Mouse (Mus musculus) embryonic facial prominence, embryonic 15.5 days (tissue): ENCODE measurements around the gene Rpusd3. TPM values are rescaled to one million over a fixed set of nuclear protein-coding genes. Genes with fewer than 3 reads are reported as not detected.
A peak's percentile ranks its signal among the peaks of the same experiment; 100 is the strongest.

Experiments
- ATAC-seq: fragments of 200-750 bp; cut with Nextera tagmentation; 2 replicates; pipeline ENCODE4 v1.8.0; 2017; ENCODE audit warnings: low read depth, moderate TSS enrichment; ENCODE audit not compliant: insufficient number of reproducible peaks, low FRiP score, low TSS enrichment
- H3K27ac ChIP-seq: fragments of 300-500 bp; sonication (generic); replicated peaks from 2 replicates; pipeline ENCODE4 v1.5.1; 2015; ENCODE audit warnings: mild to moderate bottlenecking, inconsistent platforms
- H3K27me3 ChIP-seq: fragments of 300-500 bp; sonication (generic); 2 replicates; pipeline ENCODE4 v1.6.1; 2015; ENCODE audit warnings: inconsistent platforms
- H3K36me3 ChIP-seq: fragments of 300-500 bp; sonication (generic); 2 replicates; pipeline ENCODE4 v1.6.1; 2015; ENCODE audit warnings: mild to moderate bottlenecking, inconsistent platforms
- H3K4me1 ChIP-seq: fragments of 300-500 bp; sonication (generic); 2 replicates; pipeline ENCODE4 v1.6.1; 2015; ENCODE audit warnings: inconsistent platforms
- H3K4me2 ChIP-seq: fragments of 300-500 bp; sonication (generic); replicated peaks from 2 replicates; pipeline ENCODE4 v1.6.1; 2015; ENCODE audit warnings: mild to moderate bottlenecking, inconsistent platforms
- H3K4me3 ChIP-seq: fragments of 300-500 bp; sonication (generic); replicated peaks from 2 replicates; pipeline ENCODE4 v1.5.1; 2015; ENCODE audit warnings: mild to moderate bottlenecking, inconsistent platforms
- H3K9ac ChIP-seq: fragments of 300-500 bp; sonication (generic); 2 replicates; pipeline ENCODE4 v1.6.1; 2015; ENCODE audit warnings: inconsistent platforms
- H3K9me3 ChIP-seq: fragments of 300-500 bp; sonication (generic); replicated peaks from 2 replicates; pipeline ENCODE4 v1.6.1; 2016; ENCODE audit warnings: inconsistent platforms
- WGBS: fragments of 180-500 bp; shearing (Covaris S2); methylation state at CpG from one replicate; pipeline ENCODE4 v1.1.7; 2015; 5-methylcytosine and 5-hydroxymethylcytosine counted together
- polyA plus RNA-seq: library from polyadenylated mRNA; unstranded; fragments of >200 nt; fragmentation: Nextera tagmentation; extraction: Ambion mirVana; gene quantifications from 2 replicates; pipeline ENCODE4 v1.2.1, GENCODE M21; 2015

Rpusd3 gene
- polyA plus RNA-seq, 1 experiment from 2014 or later = 19.7 TPM

GRCm38 (mm10) chr6:113429965-113430364 lies 10.8 kb upstream of the Rpusd3 start:
- H3K4me2 ChIP-seq = no peak overlapping the region
- no peaks in the 10 kb centered on the region for H3K27me3 ChIP-seq
- no peak overlapping the region for H3K9ac ChIP-seq
- no peaks in the 10 kb centered on the region for H3K36me3 ChIP-seq
- H3K27ac ChIP-seq = no peak overlapping the region
- no peak overlapping the region for H3K4me3 ChIP-seq
- no peaks in the 10 kb centered on the region for H3K9me3 ChIP-seq
- no peaks in the 10 kb centered on the region for H3K4me1 ChIP-seq
- no peak for ATAC-seq
- 75% methylated on average over 3 of the region's 3 CpGs for WGBS

GRCm38 (mm10) chr6:113428006-113428405 lies 8.9 kb upstream of the Rpusd3 start:
- WGBS = 90% methylated on average over 16 of the region's 16 CpGs
- Histone ChIP-seq H3K9me3 (no peaks in the 10 kb centered on the region), H3K27ac (no peak overlapping the region), H3K4me2 (no peak overlapping the region), H3K4me1 (no peaks in the 10 kb centered on the region), H3K36me3 (no peaks in the 10 kb centered on the region), H3K9ac (no peak overlapping the region), H3K4me3 (no peak overlapping the region), H3K27me3 (no peaks in the 10 kb centered on the region)
- ATAC-seq = no peak

GRCm38 (mm10) chr6:113427397-113427796 lies 8.3 kb upstream of the Rpusd3 start:
- Histone ChIP-seq H3K9ac (no peak overlapping the region), H3K4me1 (no peaks in the 10 kb centered on the region), H3K9me3 (no peaks in the 10 kb centered on the region), H3K4me3 (no peak overlapping the region), H3K36me3 (no peaks in the 10 kb centered on the region), H3K4me2 (no peak overlapping the region), H3K27me3 (no peaks in the 10 kb centered on the region), H3K27ac (no peak overlapping the region)
- ATAC-seq = no peak
- 61% methylated on average over 3 of the region's 3 CpGs for WGBS

DNA sequence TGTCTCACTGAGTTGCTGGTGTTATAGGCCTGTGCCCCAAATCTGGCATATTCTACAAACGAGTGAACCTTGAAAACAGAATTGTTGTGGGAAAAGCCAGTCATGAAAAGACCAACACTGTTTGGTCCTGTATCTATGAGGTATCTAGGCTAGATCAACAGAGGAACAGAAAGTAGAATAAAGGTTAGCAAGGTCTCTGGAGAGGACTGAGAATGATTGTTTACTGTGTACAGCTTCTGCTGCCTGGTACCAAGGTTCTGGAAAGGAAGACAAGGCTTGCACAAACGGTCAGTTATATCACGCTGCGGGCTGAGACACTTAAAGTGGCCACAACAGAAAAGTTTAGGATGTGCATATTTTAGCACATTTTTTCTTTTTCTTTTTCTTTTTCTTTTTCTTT lies 7.6 kb upstream of the Rpusd3 start:
- no peak overlapping the region for H3K4me2 ChIP-seq
- H3K9me3 ChIP-seq = no peaks in the 10 kb centered on the region
- 87% methylated on average over 4 of the region's 4 CpGs for WGBS
- H3K27ac ChIP-seq = no peak overlapping the region
- H3K9ac ChIP-seq = no peak overlapping the region
- no peak overlapping the region for H3K4me3 ChIP-seq
- H3K4me1 ChIP-seq = no peaks in the 10 kb centered on the region
- no peak for ATAC-seq
- no peaks in the 10 kb centered on the region for H3K36me3 ChIP-seq
- no peaks in the 10 kb centered on the region for H3K27me3 ChIP-seq

DNA sequence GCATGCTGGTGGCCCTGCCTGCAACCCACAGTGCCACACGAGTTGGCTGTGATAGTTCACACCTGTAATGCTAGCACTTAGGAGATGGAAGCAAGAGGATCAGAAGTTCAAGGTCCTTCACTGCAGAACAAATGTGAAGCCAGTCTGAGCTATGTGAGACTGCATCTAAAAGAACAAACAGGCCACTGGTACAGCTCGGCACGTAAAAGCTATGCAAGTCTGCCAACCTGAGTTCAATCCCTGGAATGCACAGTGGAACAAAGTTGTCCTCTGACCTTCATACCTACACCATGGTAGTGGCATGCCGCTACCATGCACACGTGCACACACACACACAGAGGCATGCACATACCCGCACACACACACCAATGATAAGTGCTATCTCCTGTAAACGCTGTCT lies 5.0 kb upstream of the Rpusd3 start:
- Histone ChIP-seq H3K4me3 (no peak overlapping the region), H3K9ac (no peak overlapping the region), H3K27me3 (no peaks in the 10 kb centered on the region), H3K9me3 (no peaks in the 10 kb centered on the region), H3K36me3 (no peaks in the 10 kb centered on the region), H3K27ac (no peak overlapping the region), H3K4me1 (no peaks in the 10 kb centered on the region; the same call in 1 of the 2 replicates), H3K4me2 (no peak overlapping the region)
- 84% methylated on average over 7 of the region's 7 CpGs for WGBS
- ATAC-seq = no peak

DNA sequence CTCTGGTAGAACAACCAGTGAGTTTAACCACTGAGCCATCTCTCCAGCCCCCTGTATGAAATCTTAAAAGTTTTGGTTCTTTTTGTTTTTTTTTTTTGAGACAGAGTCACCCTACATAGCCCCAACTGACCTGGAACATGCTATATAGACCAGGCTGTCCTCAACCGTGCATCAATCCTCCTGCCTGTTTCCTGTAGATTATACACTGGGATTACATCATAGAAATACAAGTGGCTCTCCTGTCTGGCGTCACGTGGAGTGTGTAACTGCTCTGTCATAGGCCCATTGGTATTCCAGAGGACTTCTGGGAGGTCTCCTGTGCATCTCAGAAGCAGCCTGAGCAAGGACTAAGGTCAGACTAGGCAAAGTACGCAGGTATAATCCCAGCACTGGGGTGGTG lies 3.9 kb upstream of the Rpusd3 start:
- no peak overlapping the region for H3K4me3 ChIP-seq
- no peak for ATAC-seq
- H3K27ac ChIP-seq = no peak overlapping the region
- no peaks in the 10 kb centered on the region for H3K27me3 ChIP-seq
- no peaks in the 10 kb centered on the region for H3K9me3 ChIP-seq
- H3K36me3 ChIP-seq = no peaks in the 10 kb centered on the region
- no peak overlapping the region for H3K4me2 ChIP-seq
- peaks cover 9% of the 10 kb centered on the region for H3K4me1 ChIP-seq
- 74% methylated on average over 4 of the region's 4 CpGs for WGBS
- H3K9ac ChIP-seq = no peak overlapping the region

- peaks cover 18% of the 10 kb centered on the region for H3K4me1 ChIP-seq
- H3K36me3 ChIP-seq = peaks cover 17% of the 10 kb centered on the region
- peak overlapping the region; percentile 63 for H3K9ac ChIP-seq
- ATAC-seq = peak; percentile 42; the same call in 1 of the 2 replicates
- WGBS = 11% methylated on average over 16 of the region's 16 CpGs
- H3K9me3 ChIP-seq = no peaks in the 10 kb centered on the region
- peak overlapping the region; percentile 60 for H3K27ac ChIP-seq
- H3K4me3 ChIP-seq = peak overlapping the region; percentile 67
- H3K27me3 ChIP-seq = no peaks in the 10 kb centered on the region
- H3K4me2 ChIP-seq = peak overlapping the region; percentile 94
Measured at GRCm38 (mm10) chr6:113418441-113419198, 520 bp downstream of the Rpusd3 start.

DNA sequence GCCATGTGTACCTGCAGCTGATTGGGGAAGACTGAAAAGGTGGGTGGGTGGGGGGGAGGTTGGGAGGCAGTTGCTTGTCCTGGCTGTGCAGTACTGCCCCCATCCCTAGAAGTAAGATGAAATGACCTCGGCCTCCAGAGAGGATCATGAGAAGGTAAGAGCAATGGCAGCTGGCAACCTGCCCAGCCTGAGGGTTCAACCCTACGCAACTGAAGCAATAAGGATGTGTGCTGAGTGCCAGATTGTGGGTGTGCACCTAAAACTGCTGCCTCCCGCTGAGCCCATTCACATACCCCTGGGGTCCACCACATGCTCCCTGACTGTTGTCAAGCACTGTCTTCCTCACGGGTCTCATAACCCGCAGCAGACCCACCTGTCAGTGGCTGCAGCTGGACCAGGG lies 2.7 kb downstream of the Rpusd3 start:
- Histone ChIP-seq H3K9ac (no peak overlapping the region), H3K4me2 (no peak overlapping the region), H3K27ac (no peak overlapping the region), H3K4me1 (peaks cover 18% of the 10 kb centered on the region), H3K27me3 (no peaks in the 10 kb centered on the region), H3K36me3 (peaks cover 18% of the 10 kb centered on the region), H3K4me3 (no peak overlapping the region), H3K9me3 (no peaks in the 10 kb centered on the region)
- ATAC-seq = no peak
- 70% methylated on average over 5 of the region's 5 CpGs for WGBS

DNA sequence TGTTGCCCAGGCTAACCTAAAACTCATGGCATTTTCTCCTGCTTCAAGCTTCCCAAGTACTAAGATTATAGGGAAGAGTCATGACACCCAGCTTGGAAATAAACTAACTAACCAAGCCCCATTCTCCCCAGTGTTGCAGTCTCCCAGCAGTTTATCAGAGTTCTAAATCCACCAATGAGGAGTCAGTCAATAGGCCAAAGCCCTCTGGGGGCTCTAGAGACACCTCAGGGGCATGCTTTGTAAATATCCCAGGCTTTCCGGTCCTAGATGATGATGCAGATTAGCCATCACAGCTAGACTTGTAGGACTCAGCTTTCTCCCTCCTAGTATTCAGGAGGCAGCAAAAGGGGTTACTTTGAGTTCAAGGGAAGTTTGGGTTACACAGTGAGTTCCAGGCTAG lies 9.1 kb downstream of the Rpusd3 start:
- H3K4me3 ChIP-seq = no peak overlapping the region
- H3K36me3 ChIP-seq = peaks cover 7% of the 10 kb centered on the region
- H3K27ac ChIP-seq = no peak overlapping the region
- no peak overlapping the region for H3K4me2 ChIP-seq
- no peaks in the 10 kb centered on the region for H3K27me3 ChIP-seq
- no peaks in the 10 kb centered on the region for H3K9me3 ChIP-seq
- peaks cover 4% of the 10 kb centered on the region for H3K4me1 ChIP-seq
- WGBS = 71% methylated on average over 1 of the region's 1 CpGs
- no peak for ATAC-seq
- H3K9ac ChIP-seq = no peak overlapping the region

GRCm38 (mm10) chr6:113406683-113407082 lies 12.5 kb downstream of the Rpusd3 start:
- Histone ChIP-seq H3K27ac (no peak overlapping the region), H3K27me3 (no peaks in the 10 kb centered on the region), H3K4me2 (no peak overlapping the region), H3K4me3 (no peak overlapping the region), H3K9ac (no peak overlapping the region), H3K9me3 (no peaks in the 10 kb centered on the region), H3K36me3 (no peaks in the 10 kb centered on the region; the same call in 1 of the 2 replicates), H3K4me1 (peaks cover 4% of the 10 kb centered on the region)
- 80% methylated on average over 9 of the region's 9 CpGs for WGBS
- no peak for ATAC-seq

GRCm38 (mm10) chr6:113405483-113405882 lies 13.7 kb downstream of the Rpusd3 start:
- H3K4me3 ChIP-seq = no peak overlapping the region
- no peaks in the 10 kb centered on the region; the same call in 1 of the 2 replicates for H3K36me3 ChIP-seq
- no peak overlapping the region for H3K4me2 ChIP-seq
- H3K9ac ChIP-seq = no peak overlapping the region
- no peaks in the 10 kb centered on the region for H3K9me3 ChIP-seq
- WGBS = 86% methylated on average over 6 of the region's 6 CpGs
- ATAC-seq = no peak
- no peak overlapping the region for H3K27ac ChIP-seq
- H3K27me3 ChIP-seq = no peaks in the 10 kb centered on the region
- H3K4me1 ChIP-seq = peaks cover 4% of the 10 kb centered on the region
